Mouse (Mus musculus): ENCODE results near the gene Ggcx.
"Not testable (repeated sequence)": the region's sequence is repeated elsewhere in the genome, so short reads cannot be mapped to it uniquely, and the experiment has no call there.

Gene Ggcx

DNA sequence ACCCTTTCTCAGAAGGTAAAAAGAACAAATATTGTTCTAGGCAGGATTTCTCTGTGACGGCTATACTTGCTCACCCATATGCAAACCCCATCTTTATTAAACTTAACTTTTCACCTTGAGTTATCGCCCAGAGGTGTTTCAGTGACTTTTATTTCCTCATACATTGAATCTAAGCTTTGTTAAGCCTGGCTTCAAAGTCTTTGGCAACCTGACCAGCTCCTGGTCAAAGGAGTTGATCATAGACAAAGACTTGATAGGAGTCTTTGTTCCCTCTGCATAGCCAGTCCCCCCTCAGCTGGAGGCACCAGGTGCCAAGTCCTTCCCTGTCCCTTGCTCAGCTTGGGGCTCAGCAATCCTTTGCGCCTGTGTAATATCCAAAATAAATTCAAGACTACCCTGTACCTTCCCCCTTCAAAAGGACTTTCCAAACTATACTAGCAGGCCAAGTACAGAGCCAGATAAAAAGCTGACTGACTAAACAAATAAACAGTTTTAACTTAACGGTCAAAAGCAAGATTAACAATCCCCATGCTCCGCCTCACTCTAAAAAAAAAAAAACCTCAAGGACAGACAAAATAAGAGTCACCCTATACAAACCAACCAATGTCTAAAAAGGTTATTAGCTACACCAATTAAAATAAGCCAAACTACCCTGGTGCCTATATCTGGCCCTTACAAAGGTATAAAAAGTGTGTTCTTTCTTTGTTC lies 48.6 kb downstream of the Ggcx start:
- not testable (repeated sequence) for DNase-seq (ENCODE audit: low read depth, low spot score)

GRCm38 (mm10) chr6:72465361-72466157 lies 51.5 kb downstream of the Ggcx start:
- no peak for DNase-seq (ENCODE audit: low read depth, low spot score)

- DNase-seq (ENCODE audit: low read depth, low spot score) = no peak
Observed at GRCm38 (mm10) chr6:72466171-72466570, 52.1 kb downstream of the Ggcx start.

- peak; percentile 56 for DNase-seq (ENCODE audit: low read depth, low spot score)
Observed at GRCm38 (mm10) chr6:72473264-72474041, 59.3 kb downstream of the Ggcx start.

GRCm38 (mm10) chr6:72475221-72475985 lies 61.3 kb downstream of the Ggcx start:
- no peak for DNase-seq (ENCODE audit: low read depth, low spot score)

DNA sequence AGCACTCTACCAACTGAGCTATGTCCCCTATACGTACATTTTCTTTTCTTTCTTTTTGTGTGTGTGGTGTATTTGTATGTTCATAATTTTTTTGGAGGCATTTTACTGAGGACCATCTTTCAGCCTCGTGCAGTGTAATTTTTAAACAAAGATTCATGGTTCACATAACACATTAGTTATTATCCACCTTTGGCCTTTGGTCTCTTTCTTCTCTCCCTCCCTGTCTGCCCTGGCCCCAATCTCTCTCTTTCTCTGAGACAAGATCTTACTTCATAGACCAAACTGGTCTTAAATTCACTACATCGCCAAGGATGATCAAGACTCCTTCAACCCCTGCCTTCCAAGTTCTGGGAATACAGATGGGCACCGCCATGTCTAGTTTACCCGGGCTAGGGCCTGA lies 62.7 kb downstream of the Ggcx start:
- DNase-seq (ENCODE audit: low read depth, low spot score) = no peak

DNA sequence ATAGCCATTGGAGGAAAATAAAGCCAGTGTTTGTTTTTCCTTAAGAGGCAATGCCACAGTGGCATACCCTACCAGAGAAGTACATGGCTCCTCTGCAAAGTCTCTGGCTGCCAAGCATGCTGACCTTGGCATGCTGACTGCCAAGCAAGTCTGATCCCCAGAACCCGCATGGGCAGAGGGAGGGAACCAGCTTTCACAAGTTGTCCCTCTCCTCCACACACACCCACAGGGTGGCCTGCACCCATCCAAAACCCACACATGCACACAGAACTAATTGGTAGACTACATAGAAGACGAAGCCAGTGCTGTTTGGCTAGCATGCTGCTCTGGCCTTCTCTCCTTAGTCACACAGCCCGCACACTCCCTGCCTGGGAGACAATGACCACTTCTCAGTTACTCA lies 63.5 kb downstream of the Ggcx start:
- DNase-seq (ENCODE audit: low read depth, low spot score) = no peak

DNA sequence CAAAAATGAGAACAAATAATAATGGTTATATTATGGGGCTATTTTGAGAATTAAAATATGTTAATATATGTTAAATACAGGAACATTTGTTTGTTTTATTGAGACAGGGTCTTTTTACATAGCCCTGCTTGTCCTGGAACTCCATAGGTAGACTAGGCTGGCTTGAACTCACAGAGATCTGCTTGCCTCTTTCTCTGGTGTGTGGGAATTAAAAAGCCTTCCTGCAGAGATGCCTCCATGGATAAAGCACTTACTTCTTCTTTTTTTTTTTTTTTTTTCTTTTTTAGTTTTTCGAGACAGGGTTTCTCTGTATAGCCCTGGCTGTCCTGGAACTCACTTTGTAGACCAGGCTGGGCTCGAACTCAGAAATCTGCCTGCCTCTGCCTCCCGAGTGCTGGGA lies 64.6 kb downstream of the Ggcx start:
- not testable (repeated sequence) for DNase-seq (ENCODE audit: low read depth, low spot score)

DNA sequence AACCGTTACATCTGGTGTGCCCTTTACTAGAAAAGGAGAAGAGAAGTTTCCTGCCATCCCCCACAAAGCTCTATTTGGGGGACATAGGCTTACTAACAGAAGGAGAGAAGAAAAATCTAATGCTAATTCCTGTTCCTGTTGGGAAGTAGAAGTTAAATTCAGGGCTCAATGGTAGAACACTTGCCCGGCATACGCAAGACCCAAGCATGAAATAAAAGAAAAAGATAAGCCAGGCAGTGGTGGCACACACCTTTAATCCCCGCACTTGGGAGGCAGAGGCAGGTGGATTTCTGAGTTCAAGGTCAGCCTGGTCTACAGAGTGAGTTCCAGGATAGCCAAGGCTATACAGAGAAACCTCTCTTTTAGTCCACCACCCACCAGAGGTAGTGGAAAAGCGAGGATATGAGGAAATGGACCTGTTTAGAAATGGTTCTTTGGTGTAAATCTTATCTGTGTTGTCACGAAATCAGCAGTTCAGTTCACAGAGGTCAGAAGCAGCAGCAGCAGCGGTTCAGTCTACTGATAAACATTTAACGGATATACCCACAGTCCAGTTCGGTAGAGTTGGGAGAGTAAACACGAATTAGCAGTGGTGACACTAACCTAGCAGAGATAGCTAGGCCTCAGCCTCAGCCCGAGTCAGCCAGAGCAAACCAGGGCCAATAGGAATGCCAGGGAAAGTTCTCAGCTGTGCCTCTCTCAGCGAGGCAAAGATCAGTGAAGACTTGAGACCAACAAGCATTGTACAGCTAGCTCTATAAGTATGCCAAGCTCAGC lies 65.7 kb downstream of the Ggcx start:
- no peak for DNase-seq (ENCODE audit: low read depth, low spot score)

- DNase-seq (ENCODE audit: low read depth, low spot score) = no peak
Observed at GRCm38 (mm10) chr6:72480422-72480702, 66.3 kb downstream of the Ggcx start.
